Mouse (Mus musculus) right cerebral cortex, postnatal 4 days (tissue): ENCODE measurements at regions not wholly inside any gene's neighbourhood (a gene's known extent, or its start where the extent isn't known, plus 50 kb on each side); places are given as distances from the start of the nearest gene placed in this dataset.

Experiments used
- DNase-seq: peaks from one replicate; pipeline ENCODE4 v3.0.0-alpha.2; 2022

- peak; percentile 8 for DNase-seq
These were observed 487.1 kb upstream of the Cdh11 start for GRCm38 (mm10) chr8:103272305-103273079.

- DNase-seq = no peak
These were observed 488.0 kb upstream of the Cdh11 start for GRCm38 (mm10) chr8:103273476-103273875.

GRCm38 (mm10) chr8:103281801-103282200, 496.4 kb upstream of the Cdh11 start:
- no peak for DNase-seq

GRCm38 (mm10) chr8:103288561-103288974, 503.1 kb upstream of the Cdh11 start:
- DNase-seq = no peak

- no peak for DNase-seq
These were observed 507.5 kb upstream of the Cdh11 start for GRCm38 (mm10) chr8:103292896-103293295.

- DNase-seq = no peak
These were observed 521.2 kb upstream of the Cdh11 start for GRCm38 (mm10) chr8:103306476-103307183.

GRCm38 (mm10) chr8:103313576-103313975, 528.1 kb upstream of the Cdh11 start:
- DNase-seq = no peak

GRCm38 (mm10) chr8:103314279-103315022, 529.0 kb upstream of the Cdh11 start:
- no peak for DNase-seq

GRCm38 (mm10) chr8:103315742-103316141, 530.3 kb upstream of the Cdh11 start:
- DNase-seq = no peak

GRCm38 (mm10) chr8:103316691-103317091, 531.2 kb upstream of the Cdh11 start:
- DNase-seq = no peak

GRCm38 (mm10) chr8:103317149-103317725, 531.8 kb upstream of the Cdh11 start:
- DNase-seq = no peak

- DNase-seq = no peak
These were observed 538.7 kb upstream of the Cdh11 start for GRCm38 (mm10) chr8:103324016-103324665.

GRCm38 (mm10) chr8:103331415-103331814, 546.0 kb upstream of the Cdh11 start:
- DNase-seq = no peak

- no peak for DNase-seq
These were observed 551.9 kb upstream of the Cdh11 start for GRCm38 (mm10) chr8:103337314-103337713.

- DNase-seq = no peak
These were observed 553.6 kb upstream of the Cdh11 start for GRCm38 (mm10) chr8:103339042-103339441.

- no peak for DNase-seq
These were observed 554.5 kb upstream of the Cdh11 start for GRCm38 (mm10) chr8:103339951-103340350.

GRCm38 (mm10) chr8:103343891-103344290, 558.4 kb upstream of the Cdh11 start:
- DNase-seq = no peak

- DNase-seq = no peak
These were observed 559.4 kb upstream of the Cdh11 start for GRCm38 (mm10) chr8:103344871-103345270.

- no peak for DNase-seq
These were observed 561.9 kb upstream of the Cdh11 start for GRCm38 (mm10) chr8:103347158-103347871.

GRCm38 (mm10) chr8:103361713-103362112, 576.3 kb upstream of the Cdh11 start:
- no peak for DNase-seq

- no peak for DNase-seq
These were observed 585.0 kb upstream of the Cdh11 start for GRCm38 (mm10) chr8:103370394-103370793.

- no peak for DNase-seq
These were observed 587.6 kb upstream of the Cdh11 start for GRCm38 (mm10) chr8:103373007-103373406.
